In the genomic region with DNA sequence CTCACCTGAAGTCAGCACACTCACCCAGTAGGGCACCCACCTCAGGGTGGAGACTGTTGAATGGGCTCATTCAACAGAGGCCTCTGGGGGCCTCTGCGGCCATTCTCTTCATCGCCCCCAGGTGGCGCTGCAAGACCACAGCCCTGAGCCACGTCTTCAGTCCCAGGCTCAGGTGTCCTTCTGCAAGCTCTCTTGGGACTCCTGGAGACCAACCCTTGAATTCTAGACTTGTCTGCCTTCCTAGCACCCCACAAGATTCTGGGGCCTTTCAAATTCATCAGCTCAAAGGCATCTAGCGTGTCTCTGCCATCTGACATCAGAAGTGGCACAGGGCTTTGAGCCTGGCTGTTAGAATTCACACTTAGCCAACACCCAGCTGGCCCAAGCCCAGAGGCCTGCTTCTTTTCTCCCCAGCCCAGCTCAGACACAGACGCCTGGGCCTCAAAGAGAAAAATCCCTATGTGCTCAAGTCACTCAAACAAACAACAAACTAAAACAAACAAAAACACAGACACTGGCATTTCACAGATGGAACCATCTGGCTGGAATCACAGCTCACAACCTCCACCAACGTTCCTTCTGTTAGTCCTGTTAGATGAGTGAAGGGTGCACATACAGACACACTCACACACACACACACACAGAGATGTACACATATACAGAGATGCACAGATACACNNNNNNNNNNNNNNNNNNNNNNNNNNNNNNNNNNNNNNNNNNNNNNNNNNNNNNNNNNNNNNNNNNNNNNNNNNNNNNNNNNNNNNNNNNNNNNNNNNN, we compare ENCODE assay signal across 8 mouse cellular contexts. TPM values are rescaled to one million over a fixed set of nuclear protein-coding genes. Genes with fewer than 3 reads are reported as not detected.
DNase-seq lines count a peak whose midpoint lies in the region; ATAC-seq and TF ChIP-seq lines count a peak whose summit lies in the region.

No protein-coding gene starts in this region.

- H3ac ChIP-seq in C2C12 (ENCODE audit: control insufficient read depth, insufficient read length, low read depth) = no peak overlapping the region

- no peaks in the 10 kb centered on the region for H3K4me1 ChIP-seq in kidney, embryonic 14.5 days (ENCODE audit: control insufficient read depth, insufficient read depth, low read length)
- no peaks in the 10 kb centered on the region for H3K4me1 ChIP-seq in neural tube, embryonic 14.5 days (ENCODE audit: control insufficient read depth, insufficient read depth, low read length)
- H3K4me1 ChIP-seq in stomach, postnatal 0 days (replicated peaks; ENCODE audit: control insufficient read depth, insufficient read depth) = 0 out of 2 replicates have a peak, but pooled peaks cover 2% of the 10 kb centered on the region

- 6% methylated on average over 7 of the region's 7 CpGs for WGBS in kidney, embryonic 14.5 days
- 18% methylated on average over 7 of the region's 7 CpGs for WGBS in neural tube, embryonic 14.5 days
- 8% methylated on average over 7 of the region's 7 CpGs for WGBS in stomach, postnatal 0 days

- H3K9ac ChIP-seq in kidney, embryonic 14.5 days (ENCODE audit: low read depth, low read length) = no peak overlapping the region
- no peak overlapping the region for H3K9ac ChIP-seq in neural tube, embryonic 14.5 days (replicated peaks; ENCODE audit: low read depth, low read length)
- no peak overlapping the region for H3K9ac ChIP-seq in stomach, postnatal 0 days (ENCODE audit: low read length)

- no peaks in the 10 kb centered on the region for H3K9me3 ChIP-seq in kidney, embryonic 14.5 days (ENCODE audit: control insufficient read depth, low read length)
- H3K9me3 ChIP-seq in neural tube, embryonic 14.5 days (ENCODE audit: control insufficient read depth, low read length) = no peaks in the 10 kb centered on the region
- no peaks in the 10 kb centered on the region for H3K9me3 ChIP-seq in stomach, postnatal 0 days (ENCODE audit: control insufficient read depth, low read length)

- H3K4me3 ChIP-seq in C2C12 (ENCODE audit: insufficient read depth, poor library complexity, severe bottlenecking) = no peak overlapping the region
- no peak overlapping the region for H3K4me3 ChIP-seq in kidney, embryonic 14.5 days (ENCODE audit: low read length)
- H3K4me3 ChIP-seq in neural tube, embryonic 14.5 days (ENCODE audit: low read depth, low read length) = no peak overlapping the region
- H3K4me3 ChIP-seq in stomach, postnatal 0 days (ENCODE audit: low read depth, low read length) = no peak overlapping the region

- H3K4me2 ChIP-seq in kidney, embryonic 14.5 days (replicated peaks; ENCODE audit: low read depth, low read length) = no peak overlapping the region
- H3K4me2 ChIP-seq in neural tube, embryonic 14.5 days (ENCODE audit: low read depth, low read length) = no peak overlapping the region
- no peak overlapping the region for H3K4me2 ChIP-seq in stomach, postnatal 0 days (replicated peaks; ENCODE audit: low read depth)

- peak; percentile 77 for TF ChIP-seq CTCF in C2C12 (IDR thresholded peaks at IDR 0.05; ENCODE audit: control insufficient read depth, insufficient read depth, insufficient read length)
- peak; percentile 99 for TF ChIP-seq CTCF in stomach, postnatal 0 days (IDR thresholded peaks at IDR 0.05; ENCODE audit: low read depth)

- H3K79me2 ChIP-seq in C2C12 (ENCODE audit: control insufficient read depth, insufficient read depth) = no peaks in the 10 kb centered on the region

- TF ChIP-seq EP300 in stomach, postnatal 0 days (optimal IDR thresholded peaks at IDR 0.05) = no peak

- peak; percentile 97 for ATAC-seq in granulocyte monocyte progenitor cell, adult 5-6 weeks (replicated peaks; ENCODE audit: poor library complexity, severe bottlenecking)
- peak; percentile 70 for ATAC-seq in kidney, embryonic 14.5 days (ENCODE audit: low FRiP score, low TSS enrichment)
- ATAC-seq in neural tube, embryonic 14.5 days (ENCODE audit: low read depth) = peak; percentile 54; the same call in 1 of the 2 replicates
- ATAC-seq in stomach, postnatal 0 days (ENCODE audit: low FRiP score, low TSS enrichment) = peak; percentile 72

- H3K27ac ChIP-seq in kidney, embryonic 14.5 days (ENCODE audit: low read depth, low read length) = no peak overlapping the region
- H3K27ac ChIP-seq in neural tube, embryonic 14.5 days (ENCODE audit: low read depth, low read length) = no peak overlapping the region
- no peak overlapping the region for H3K27ac ChIP-seq in stomach, postnatal 0 days (replicated peaks)

- no peaks in the 10 kb centered on the region for H3K27me3 ChIP-seq in C2C12 (ENCODE audit: control insufficient read depth, insufficient read depth, insufficient read length)
- H3K27me3 ChIP-seq in kidney, embryonic 14.5 days (ENCODE audit: control insufficient read depth, insufficient read depth, low read length) = no peaks in the 10 kb centered on the region
- no peaks in the 10 kb centered on the region for H3K27me3 ChIP-seq in neural tube, embryonic 14.5 days (ENCODE audit: control insufficient read depth, insufficient read depth, low read length)
- H3K27me3 ChIP-seq in stomach, postnatal 0 days (ENCODE audit: control insufficient read depth, insufficient read depth, low read length) = no peaks in the 10 kb centered on the region

- H3K79me3 ChIP-seq in C2C12 (ENCODE audit: low read depth) = no peaks in the 10 kb centered on the region

- peak; percentile 49 for DNase-seq in adrenal gland, adult 8-10 months
- DNase-seq in embryo, embryonic 10.5 days (ENCODE audit: low spot score) = peak; percentile 77
- DNase-seq in liver = peak; percentile 58
- DNase-seq in stomach, postnatal 0 days (ENCODE audit: low spot score) = peak; percentile 70

- no peaks in the 10 kb centered on the region for H3K36me3 ChIP-seq in C2C12 (ENCODE audit: control insufficient read depth, insufficient read depth)
- H3K36me3 ChIP-seq in kidney, embryonic 14.5 days (ENCODE audit: control insufficient read depth, insufficient read depth, low read length) = no peaks in the 10 kb centered on the region
- H3K36me3 ChIP-seq in neural tube, embryonic 14.5 days (ENCODE audit: control insufficient read depth, insufficient read depth, low read length) = no peaks in the 10 kb centered on the region
- no peaks in the 10 kb centered on the region for H3K36me3 ChIP-seq in stomach, postnatal 0 days (ENCODE audit: control insufficient read depth, insufficient read depth, low read length)

TF ChIP-seq in C2C12, 6 proteins besides CTCF, POLR2A, EP300 and RAD21:
- TF ChIP-seq CEBPB (IDR thresholded peaks at IDR 0.05; ENCODE audit: low read depth) (no peak), USF1 (IDR thresholded peaks at IDR 0.05; ENCODE audit: low read depth) (no peak), MYOG (IDR thresholded peaks at IDR 0.05; ENCODE audit: control insufficient read depth, extremely low read depth, insufficient read length) (no peak), MAX (IDR thresholded peaks at IDR 0.05) (no peak), MYOD1 (IDR thresholded peaks at IDR 0.05; ENCODE audit: control insufficient read depth, insufficient read length, low read depth) (no peak), FOSL1 (IDR thresholded peaks at IDR 0.05; ENCODE audit: insufficient read depth, low read length, poor library complexity, severe bottlenecking) (no peak)

RNA-seq across cellular contexts. Expression of gene Tlr5, which starts 36.6 kb away (rescaled TPM):
- polyA plus RNA-seq in C2C12 (2012; fragmentation: generic; extraction: Trizol) = not detected
- 1 to 10 TPM in 1 of 4 experiments, under 1 TPM in 3; 0.61 to 2.5 (median 0.73) TPM for total RNA-seq in adrenal gland, adult 8-10 months (2022)
- total RNA-seq in granulocyte monocyte progenitor cell, adult 5-6 weeks (2014; fragmentation: Nextera tagmentation) = 1.1 and 1.5 TPM in 2 replicates
- total RNA-seq in granulocyte monocyte progenitor cell, adult 5-6 weeks (2017) = 0.60 and 0.82 TPM in 2 replicates
- polyA plus RNA-seq in kidney, embryonic 14.5 days (2014; fragmentation: Nextera tagmentation; extraction: Ambion mirVana) = 1.1 TPM in 2 replicates
- 0.24 and 0.93 TPM in 2 replicates for polyA plus RNA-seq in neural tube, embryonic 14.5 days (2014; fragmentation: Nextera tagmentation; extraction: Ambion mirVana)
- polyA plus RNA-seq in stomach, postnatal 0 days (2015; fragmentation: Nextera tagmentation; extraction: Ambion mirVana) = 1.2 and 1.4 TPM in 2 replicates
